Mouse (Mus musculus): ENCODE results near the gene Tmem88b. TPM values are rescaled to one million over a fixed set of nuclear protein-coding genes. Genes with fewer than 3 reads are reported as not detected.

Tmem88b gene
- total and polyA plus RNA-seq, 3 experiments: 0.84 to 1.1 (median 0.96) TPM

DNA sequence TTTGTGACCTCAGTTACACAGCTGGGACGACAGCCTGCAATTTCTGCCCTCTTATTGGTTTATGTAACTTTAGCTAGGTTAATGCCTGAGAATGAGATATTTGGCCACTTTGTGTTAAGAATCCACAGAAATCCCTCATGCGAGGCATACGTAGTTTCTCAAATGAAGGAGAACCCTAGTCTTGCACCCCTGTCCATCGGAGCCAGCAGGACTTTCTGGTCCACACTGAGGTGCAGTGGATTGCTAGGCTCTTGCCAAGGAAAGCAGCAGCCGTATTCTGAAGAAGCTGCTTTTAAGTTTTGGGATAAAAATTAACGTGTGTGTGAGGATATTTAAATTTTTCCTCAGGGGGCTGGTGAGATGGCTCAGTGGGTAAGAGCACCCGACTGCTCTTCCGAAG is 44.9 kb upstream of the Tmem88b start:
- H3K27ac ChIP-seq: peak overlapping the region; percentile 92
- H3K9ac ChIP-seq (ENCODE audit: low read depth, low read length): no peak overlapping the region
- WGBS: 46% methylated on average over 8 of the region's 8 CpGs
- H3K4me3 ChIP-seq: peak overlapping the region; percentile 68; the same call in 1 of the 2 replicates
- DNase-seq: no peak
- H3K4me1 ChIP-seq (ENCODE audit: control insufficient read depth, insufficient read depth, low read length): peaks cover 12% of the 10 kb centered on the region
- no peak for TF ChIP-seq CTCF (IDR thresholded peaks at IDR 0.05)
- TF ChIP-seq EP300 (IDR thresholded peaks at IDR 0.05; ENCODE audit: insufficient read depth, low read depth, low read length): no peak
- TF ChIP-seq POLR2A (IDR thresholded peaks at IDR 0.05; ENCODE audit: insufficient read depth, low read depth, low read length): no peak
- H3K27me3 ChIP-seq (ENCODE audit: control insufficient read depth, insufficient read depth, low read length): no peaks in the 10 kb centered on the region
- H3K79me2 ChIP-seq (replicated peaks; ENCODE audit: control insufficient read depth, insufficient read depth, low read length): no peaks in the 10 kb centered on the region
- intact Hi-C loops (cut with DNase I): loop anchor here (2.0 kb wide), 2 partner anchors 18 to 26 kb away; partner anchors contain the start of gene Ccnl2
- peaks cover 2% of the 10 kb centered on the region; the same call in 1 of the 2 replicates for H3K36me3 ChIP-seq (ENCODE audit: control insufficient read depth, insufficient read depth, low read length)

- intact Hi-C loops (cut with DNase I): loop anchor here (2.0 kb wide), 2 partner anchors 17 to 25 kb away; partner anchors contain the start of gene Ccnl2
- peaks cover 2% of the 10 kb centered on the region; the same call in 1 of the 2 replicates for H3K36me3 ChIP-seq (ENCODE audit: control insufficient read depth, insufficient read depth, low read length)
- H3K9ac ChIP-seq (ENCODE audit: low read depth, low read length): no peak overlapping the region
- H3K27ac ChIP-seq: no peak overlapping the region
- H3K4me1 ChIP-seq (ENCODE audit: control insufficient read depth, insufficient read depth, low read length): peaks cover 12% of the 10 kb centered on the region
- no peak for TF ChIP-seq POLR2A (IDR thresholded peaks at IDR 0.05; ENCODE audit: insufficient read depth, low read depth, low read length)
- no peak for TF ChIP-seq CTCF (IDR thresholded peaks at IDR 0.05)
- TF ChIP-seq EP300 (IDR thresholded peaks at IDR 0.05; ENCODE audit: insufficient read depth, low read depth, low read length): no peak
- H3K4me3 ChIP-seq: no peak overlapping the region
- H3K27me3 ChIP-seq (ENCODE audit: control insufficient read depth, insufficient read depth, low read length): no peaks in the 10 kb centered on the region
- H3K79me2 ChIP-seq (replicated peaks; ENCODE audit: control insufficient read depth, insufficient read depth, low read length): no peaks in the 10 kb centered on the region
- DNase-seq: no peak
- WGBS: 77% methylated on average over 4 of the region's 4 CpGs
Observed at GRCm38 (mm10) chr4:155829866-155830265, 44.2 kb upstream of the Tmem88b start.

GRCm38 (mm10) chr4:155823443-155823842 is 37.8 kb upstream of the Tmem88b start:
- peaks cover 6% of the 10 kb centered on the region for H3K36me3 ChIP-seq (ENCODE audit: control insufficient read depth, insufficient read depth, low read length)
- TF ChIP-seq CTCF (IDR thresholded peaks at IDR 0.05) (no peak), POLR2A (IDR thresholded peaks at IDR 0.05; ENCODE audit: insufficient read depth, low read depth, low read length) (no peak), EP300 (IDR thresholded peaks at IDR 0.05; ENCODE audit: insufficient read depth, low read depth, low read length) (no peak)
- H3K9ac ChIP-seq (ENCODE audit: low read depth, low read length): no peak overlapping the region
- DNase-seq: no peak
- no peak overlapping the region for H3K27ac ChIP-seq
- WGBS: 94% methylated on average over 16 of the region's 16 CpGs
- H3K4me3 ChIP-seq: no peak overlapping the region
- H3K27me3 ChIP-seq (ENCODE audit: control insufficient read depth, insufficient read depth, low read length): no peaks in the 10 kb centered on the region
- intact Hi-C loops (cut with DNase I): no loop called here
- no peaks in the 10 kb centered on the region for H3K4me1 ChIP-seq (ENCODE audit: control insufficient read depth, insufficient read depth, low read length)
- H3K79me2 ChIP-seq (replicated peaks; ENCODE audit: control insufficient read depth, insufficient read depth, low read length): no peaks in the 10 kb centered on the region

DNA sequence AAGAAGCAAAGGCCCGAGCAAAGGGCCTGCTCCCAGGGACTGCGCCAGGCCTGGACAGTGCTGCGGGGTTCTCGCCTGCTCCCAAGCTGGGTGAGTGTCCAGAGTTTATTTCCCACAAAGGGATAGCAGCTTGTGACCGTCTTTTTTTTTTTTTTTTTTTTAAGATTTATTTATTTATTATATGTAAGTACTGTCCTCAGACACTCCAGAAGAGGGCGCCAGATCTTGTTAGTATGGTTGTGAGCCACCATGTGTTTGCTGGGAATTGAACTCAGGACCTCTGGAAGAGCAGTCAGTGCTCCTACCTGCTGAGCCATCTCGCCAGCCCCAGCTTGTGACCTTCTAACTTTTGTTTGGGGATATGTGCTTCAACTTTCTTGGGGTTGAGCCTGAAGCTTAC is 35.4 kb upstream of the Tmem88b start:
- intact Hi-C loops (cut with DNase I): no loop called here
- H3K79me2 ChIP-seq (replicated peaks; ENCODE audit: control insufficient read depth, insufficient read depth, low read length): no peaks in the 10 kb centered on the region; the same call in 1 of the 2 replicates
- no peak for DNase-seq
- H3K36me3 ChIP-seq (ENCODE audit: control insufficient read depth, insufficient read depth, low read length): peaks cover 8% of the 10 kb centered on the region
- TF ChIP-seq CTCF (IDR thresholded peaks at IDR 0.05) (peak; percentile 62), EP300 (IDR thresholded peaks at IDR 0.05; ENCODE audit: insufficient read depth, low read depth, low read length) (no peak)
- H3K27me3 ChIP-seq (ENCODE audit: control insufficient read depth, insufficient read depth, low read length): no peaks in the 10 kb centered on the region
- no peak overlapping the region for H3K9ac ChIP-seq (ENCODE audit: low read depth, low read length)
- H3K27ac ChIP-seq: no peak overlapping the region
- 76% methylated on average over 7 of the region's 7 CpGs for WGBS
- H3K4me1 ChIP-seq (ENCODE audit: control insufficient read depth, insufficient read depth, low read length): no peaks in the 10 kb centered on the region
- H3K4me3 ChIP-seq: no peak overlapping the region

GRCm38 (mm10) chr4:155817533-155817932 is 31.9 kb upstream of the Tmem88b start:
- intact Hi-C loops (cut with DNase I): no loop called here
- no peak overlapping the region for H3K9ac ChIP-seq (ENCODE audit: low read depth, low read length)
- no peaks in the 10 kb centered on the region for H3K27me3 ChIP-seq (ENCODE audit: control insufficient read depth, insufficient read depth, low read length)
- WGBS: 75% methylated on average over 4 of the region's 4 CpGs
- peaks cover 3% of the 10 kb centered on the region for H3K4me1 ChIP-seq (ENCODE audit: control insufficient read depth, insufficient read depth, low read length)
- DNase-seq: no peak
- no peak for TF ChIP-seq EP300 (IDR thresholded peaks at IDR 0.05; ENCODE audit: insufficient read depth, low read depth, low read length)
- TF ChIP-seq CTCF (IDR thresholded peaks at IDR 0.05): no peak
- no peak for TF ChIP-seq POLR2A (IDR thresholded peaks at IDR 0.05; ENCODE audit: insufficient read depth, low read depth, low read length)
- H3K4me3 ChIP-seq: no peak overlapping the region
- H3K27ac ChIP-seq: no peak overlapping the region
- peaks cover 8% of the 10 kb centered on the region for H3K79me2 ChIP-seq (replicated peaks; ENCODE audit: control insufficient read depth, insufficient read depth, low read length)
- peaks cover 27% of the 10 kb centered on the region for H3K36me3 ChIP-seq (ENCODE audit: control insufficient read depth, insufficient read depth, low read length)

GRCm38 (mm10) chr4:155812665-155813181 is 27.0 kb upstream of the Tmem88b start:
- DNase-seq: no peak
- Histone ChIP-seq H3K4me1 (ENCODE audit: control insufficient read depth, insufficient read depth, low read length) (peaks cover 6% of the 10 kb centered on the region), H3K79me2 (replicated peaks; ENCODE audit: control insufficient read depth, insufficient read depth, low read length) (peaks cover 10% of the 10 kb centered on the region), H3K4me3 (peak overlapping the region; percentile 99), H3K27me3 (ENCODE audit: control insufficient read depth, insufficient read depth, low read length) (no peaks in the 10 kb centered on the region), H3K9ac (ENCODE audit: low read depth, low read length) (peak overlapping the region; percentile 94), H3K27ac (peak overlapping the region; percentile 98), H3K36me3 (ENCODE audit: control insufficient read depth, insufficient read depth, low read length) (peaks cover 27% of the 10 kb centered on the region)
- no peak for TF ChIP-seq EP300 (IDR thresholded peaks at IDR 0.05; ENCODE audit: insufficient read depth, low read depth, low read length)
- TF ChIP-seq POLR2A (IDR thresholded peaks at IDR 0.05; ENCODE audit: insufficient read depth, low read depth, low read length): no peak
- no peak for TF ChIP-seq CTCF (IDR thresholded peaks at IDR 0.05)
- under 1% methylated on average over 49 of the region's 49 CpGs for WGBS
- intact Hi-C loops (cut with DNase I): loop anchor here (1.0 to 5.0 kb wide), 3 partner anchors 9 to 140 kb away; partner anchors contain the start of gene Aurkaip1
